Mouse (Mus musculus) mouse trophoblast stem cell (cell line): ENCODE results near the gene Golgb1.

ENCODE experiments used
- in situ Hi-C, 2 experiments: fragments of 300-500 bp; cut with MseI, MboI; formaldehyde crosslinking; loops; 2 replicates in 1 of 2; 3 replicates in 1 of 2; pipeline ENCODE4 v1.15.1; 2025

Golgb1 gene

DNA sequence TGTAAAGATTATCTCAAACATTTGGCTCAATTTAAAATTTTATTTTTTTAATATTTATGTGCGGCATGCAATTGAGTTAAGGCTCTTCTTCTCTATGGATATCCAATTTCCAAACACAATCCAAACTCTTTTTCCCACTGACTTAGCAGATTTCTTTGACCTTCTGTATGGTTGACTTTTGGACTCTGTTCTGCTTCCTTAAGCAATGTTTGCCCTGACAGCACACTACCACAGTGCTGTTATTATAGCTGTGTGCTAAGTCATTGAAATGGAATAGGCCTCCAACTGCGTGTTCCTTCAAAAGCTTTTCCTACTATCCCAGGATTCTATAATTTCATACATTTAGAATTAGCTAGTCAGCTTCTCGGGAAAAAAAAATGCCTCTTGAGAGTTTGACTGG is 68.7 kb downstream of the Golgb1 start:
- in situ Hi-C loops: no loop called here

DNA sequence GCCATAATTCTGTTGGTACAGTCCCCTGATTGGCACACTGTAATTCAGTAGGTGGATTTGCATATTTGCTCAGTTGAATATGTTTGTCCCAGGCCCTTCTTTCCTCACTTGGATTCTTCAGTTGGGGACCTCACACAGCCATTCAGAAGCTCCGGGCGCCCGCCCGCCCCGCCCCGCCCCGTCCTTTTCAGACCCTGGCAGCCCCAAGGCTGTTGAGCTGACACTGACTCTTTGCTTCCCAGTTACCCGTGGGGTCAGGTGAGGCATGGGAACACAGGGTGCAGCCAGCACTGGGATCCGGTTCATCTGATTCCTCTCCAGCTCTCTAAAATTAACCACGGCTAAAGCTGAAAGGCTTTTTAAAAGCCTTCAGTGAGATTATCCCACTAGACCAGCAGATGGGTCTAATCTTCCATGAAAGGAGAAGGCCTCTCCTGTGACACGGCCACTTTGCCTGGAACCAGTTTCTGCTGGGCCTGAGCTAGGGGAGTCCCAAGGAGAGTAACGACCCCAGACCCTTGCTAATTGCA is 70.0 kb downstream of the Golgb1 start:
- in situ Hi-C loops: no loop called here

DNA sequence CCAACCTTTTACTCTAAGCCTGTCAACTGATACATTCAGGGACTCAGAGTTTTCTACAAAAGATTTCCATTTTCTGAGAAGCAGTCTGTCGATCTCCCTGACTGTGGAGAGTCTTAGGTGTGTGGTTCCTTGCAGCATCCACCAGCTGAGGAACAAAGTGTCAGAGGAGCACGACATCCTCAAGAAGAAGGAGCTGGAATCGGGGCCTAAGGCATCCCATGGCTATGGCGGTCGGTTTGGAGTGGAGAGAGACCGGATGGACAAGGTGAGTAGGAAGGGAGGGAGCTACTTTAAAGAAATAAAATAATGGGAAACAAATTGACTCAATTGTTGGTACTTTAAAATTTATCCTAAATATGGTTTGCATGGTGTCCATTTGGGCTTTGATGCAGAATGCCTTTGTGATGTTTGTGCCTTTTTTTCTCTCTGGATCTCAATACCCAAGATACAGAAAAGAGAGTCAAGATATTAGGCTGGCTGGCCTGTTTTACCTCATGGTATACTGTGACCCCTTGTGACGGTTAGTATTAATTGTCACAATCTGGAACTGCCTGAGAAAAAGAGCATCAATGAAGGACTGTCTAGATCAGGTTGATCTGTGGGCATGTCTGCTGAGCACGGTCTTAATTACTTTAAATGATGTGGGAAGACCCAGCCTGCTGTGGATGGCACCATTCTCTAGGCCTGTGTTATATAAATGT is 71.7 kb downstream of the Golgb1 start:
- in situ Hi-C loops: no loop called here

- in situ Hi-C loops: no loop called here
Observed at GRCm38 (mm10) chr16:36947646-36948197, 72.8 kb downstream of the Golgb1 start.

DNA sequence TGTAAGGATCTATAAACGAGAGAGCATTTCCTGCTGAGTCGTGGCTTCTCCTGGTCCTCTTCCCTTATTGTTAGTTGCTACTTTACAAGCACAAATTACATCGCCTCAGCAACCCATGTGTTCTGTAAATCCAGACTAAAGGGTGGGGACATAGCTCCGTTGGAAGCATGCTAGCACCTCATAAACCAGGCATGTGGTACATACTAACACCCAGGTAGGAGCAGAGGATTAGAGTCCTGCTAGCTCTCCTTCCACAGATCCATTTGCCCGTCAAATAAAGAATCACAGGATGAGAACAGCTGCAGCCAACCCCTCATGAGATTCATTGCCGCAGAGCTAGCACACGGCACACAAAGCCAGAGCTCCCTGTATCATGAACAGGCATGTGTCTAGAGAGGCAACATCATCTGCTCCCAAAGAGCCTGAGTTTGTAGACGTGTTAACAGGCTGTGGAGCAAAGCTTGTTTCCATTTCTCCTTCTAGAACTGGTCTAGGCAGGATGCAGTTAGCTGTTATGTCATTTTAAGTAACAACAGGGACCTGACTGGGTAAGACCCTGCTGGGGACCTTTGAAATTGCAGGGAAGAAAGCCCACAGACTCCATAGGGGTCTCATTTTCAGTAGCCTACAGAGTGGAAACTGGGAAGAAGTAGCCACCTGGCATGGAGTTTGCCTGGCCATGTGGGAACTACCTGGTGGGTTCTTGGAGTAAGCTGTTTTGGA is 74.8 kb downstream of the Golgb1 start:
- in situ Hi-C loops: no loop called here

- in situ Hi-C loops: no loop called here
Observed at GRCm38 (mm10) chr16:36951029-36951428, 76.1 kb downstream of the Golgb1 start.

GRCm38 (mm10) chr16:36955106-36955505 is 80.2 kb downstream of the Golgb1 start:
- in situ Hi-C loops: no loop called here

DNA sequence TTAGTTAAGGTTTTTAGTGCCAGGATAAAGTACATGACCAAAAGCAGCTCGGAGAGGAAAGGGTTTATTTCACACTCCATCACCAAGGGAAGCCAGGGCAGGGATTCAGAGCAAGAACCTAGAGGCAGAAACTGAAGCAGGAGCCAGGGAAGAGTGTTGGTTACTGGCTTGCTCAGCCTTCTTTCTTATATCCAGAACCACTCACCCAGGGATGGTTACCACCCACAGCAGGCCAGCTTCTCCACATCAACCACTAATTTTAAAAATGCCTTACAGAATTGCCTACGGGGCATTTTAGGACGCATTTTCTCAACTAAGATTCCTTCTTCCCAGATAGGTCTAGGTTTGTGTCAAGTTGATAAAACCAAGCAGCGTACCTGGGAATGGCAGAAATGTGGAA is 88.5 kb downstream of the Golgb1 start:
- in situ Hi-C loops: no loop called here

GRCm38 (mm10) chr16:36979127-36979526 is 104.2 kb downstream of the Golgb1 start:
- in situ Hi-C loops: no loop called here
